Mouse (Mus musculus): ENCODE data around the gene Gm20388. TPM values are rescaled to one million over a fixed set of nuclear protein-coding genes. Genes with fewer than 3 reads are reported as not detected.

Gene Gm20388
- polyA plus RNA-seq, 1 experiment = 10.6 TPM

GRCm38 (mm10) chr8:122019162-122019561 is 2108.5 kb downstream of the Gm20388 start:
- peaks cover 8% of the 10 kb centered on the region for H3K4me1 ChIP-seq (ENCODE audit: control insufficient read depth, insufficient read depth, low read length)
- TF ChIP-seq POLR2A (IDR thresholded peaks at IDR 0.05; ENCODE audit: borderline replicate concordance, control insufficient read depth, low read depth, low read length) (no peak), CTCF (IDR thresholded peaks at IDR 0.05; ENCODE audit: control insufficient read depth, insufficient read depth, low read length) (no peak)

GRCm38 (mm10) chr8:122020050-122020771 is 2109.6 kb downstream of the Gm20388 start:
- 79% methylated on average over 8 of the region's 8 CpGs for WGBS
- H3K27ac ChIP-seq (ENCODE audit: control insufficient read depth, insufficient read depth, low read depth, low read length, poor library complexity) = no peak overlapping the region
- no peak for TF ChIP-seq POLR2A (IDR thresholded peaks at IDR 0.05; ENCODE audit: borderline replicate concordance, control insufficient read depth, low read depth, low read length)
- no peak for TF ChIP-seq CTCF (IDR thresholded peaks at IDR 0.05; ENCODE audit: control insufficient read depth, insufficient read depth, low read length)
- peaks cover 8% of the 10 kb centered on the region for H3K4me1 ChIP-seq (ENCODE audit: control insufficient read depth, insufficient read depth, low read length)
- H3K4me3 ChIP-seq (replicated peaks; ENCODE audit: control insufficient read depth, low read depth, low read length) = no peak overlapping the region

More at GRCm38 (mm10) chr8:122019162-122019561, 2108.5 kb downstream of the Gm20388 start:
- 100% methylated on average over 1 of the region's 1 CpGs for WGBS
- Histone ChIP-seq H3K27ac (ENCODE audit: control insufficient read depth, insufficient read depth, low read depth, low read length, poor library complexity) (no peak overlapping the region), H3K4me3 (replicated peaks; ENCODE audit: control insufficient read depth, low read depth, low read length) (no peak overlapping the region)

DNA sequence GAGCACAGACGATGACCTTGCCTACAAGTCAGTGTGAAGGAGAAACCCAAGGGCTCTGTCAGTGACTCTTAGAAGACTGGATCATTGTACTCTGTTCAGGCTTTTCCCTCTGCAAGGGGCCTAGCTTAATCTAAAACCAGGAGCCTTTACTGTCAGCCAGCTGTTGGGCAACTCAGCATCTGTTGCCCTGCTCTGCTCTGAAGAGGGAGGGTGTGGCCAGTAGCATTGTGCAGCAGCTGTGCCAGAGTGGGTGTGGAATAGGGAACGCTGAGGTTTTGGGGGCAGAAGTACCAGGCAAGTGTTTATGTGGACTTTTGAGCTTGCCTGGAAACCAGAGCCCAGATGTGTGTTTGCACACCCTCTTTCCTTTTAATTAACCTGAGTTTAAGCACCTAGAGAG is 2111.1 kb downstream of the Gm20388 start:
- 49% methylated on average over 2 of the region's 2 CpGs for WGBS
- TF ChIP-seq CTCF (IDR thresholded peaks at IDR 0.05; ENCODE audit: control insufficient read depth, insufficient read depth, low read length) (no peak), POLR2A (IDR thresholded peaks at IDR 0.05; ENCODE audit: borderline replicate concordance, control insufficient read depth, low read depth, low read length) (no peak)

DNA sequence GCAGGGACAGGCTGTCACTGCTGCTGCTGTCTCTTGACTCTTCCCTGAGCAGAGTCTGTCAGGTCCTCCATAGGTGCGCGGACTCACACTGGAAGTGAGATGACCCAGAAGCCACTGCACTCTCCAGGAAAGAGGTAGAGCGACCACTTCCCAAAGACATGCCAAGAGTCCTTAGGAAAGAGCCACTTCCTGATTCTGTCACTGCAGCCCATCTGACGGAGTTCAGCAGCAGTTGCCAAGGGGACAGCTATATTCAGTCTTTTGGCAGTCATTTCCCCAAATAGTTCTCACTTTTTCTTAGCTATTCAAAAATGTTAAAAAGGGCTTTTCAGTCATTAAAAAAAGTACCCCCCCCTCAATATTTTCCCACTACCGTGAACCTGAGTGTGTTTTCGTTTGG is 2111.6 kb downstream of the Gm20388 start:
- TF ChIP-seq POLR2A (IDR thresholded peaks at IDR 0.05; ENCODE audit: borderline replicate concordance, control insufficient read depth, low read depth, low read length) (no peak), CTCF (IDR thresholded peaks at IDR 0.05; ENCODE audit: control insufficient read depth, insufficient read depth, low read length) (no peak)
- 39% methylated on average over 6 of the region's 6 CpGs for WGBS
- Histone ChIP-seq H3K27ac (ENCODE audit: control insufficient read depth, insufficient read depth, low read depth, low read length, poor library complexity) (no peak overlapping the region), H3K4me1 (ENCODE audit: control insufficient read depth, insufficient read depth, low read length) (peaks cover 8% of the 10 kb centered on the region), H3K4me3 (replicated peaks; ENCODE audit: control insufficient read depth, low read depth, low read length) (no peak overlapping the region)

More for the DNA sequence above, 2111.1 kb downstream of the Gm20388 start:
- Histone ChIP-seq H3K27ac (ENCODE audit: control insufficient read depth, insufficient read depth, low read depth, low read length, poor library complexity) (no peak overlapping the region), H3K4me3 (replicated peaks; ENCODE audit: control insufficient read depth, low read depth, low read length) (no peak overlapping the region), H3K4me1 (ENCODE audit: control insufficient read depth, insufficient read depth, low read length) (peaks cover 8% of the 10 kb centered on the region)

- TF ChIP-seq POLR2A (IDR thresholded peaks at IDR 0.05; ENCODE audit: borderline replicate concordance, control insufficient read depth, low read depth, low read length) = no peak
- TF ChIP-seq CTCF (IDR thresholded peaks at IDR 0.05; ENCODE audit: control insufficient read depth, insufficient read depth, low read length) = no peak
- Histone ChIP-seq H3K27ac (ENCODE audit: control insufficient read depth, insufficient read depth, low read depth, low read length, poor library complexity) (no peak overlapping the region), H3K4me3 (replicated peaks; ENCODE audit: control insufficient read depth, low read depth, low read length) (no peak overlapping the region), H3K4me1 (ENCODE audit: control insufficient read depth, insufficient read depth, low read length) (peaks cover 8% of the 10 kb centered on the region)
- 55% methylated on average over 4 of the region's 4 CpGs for WGBS
These were observed 2112.1 kb downstream of the Gm20388 start for GRCm38 (mm10) chr8:122022705-122023104.

- no peak for TF ChIP-seq POLR2A (IDR thresholded peaks at IDR 0.05; ENCODE audit: borderline replicate concordance, control insufficient read depth, low read depth, low read length)
- TF ChIP-seq CTCF (IDR thresholded peaks at IDR 0.05; ENCODE audit: control insufficient read depth, insufficient read depth, low read length) = no peak
- H3K27ac ChIP-seq (ENCODE audit: control insufficient read depth, insufficient read depth, low read depth, low read length, poor library complexity) = no peak overlapping the region
- WGBS = 93% methylated on average over 9 of the region's 9 CpGs
- peaks cover 7% of the 10 kb centered on the region for H3K4me1 ChIP-seq (ENCODE audit: control insufficient read depth, insufficient read depth, low read length)
- no peak overlapping the region for H3K4me3 ChIP-seq (replicated peaks; ENCODE audit: control insufficient read depth, low read depth, low read length)
These were observed 2114.9 kb downstream of the Gm20388 start for GRCm38 (mm10) chr8:122025546-122025945.

GRCm38 (mm10) chr8:122028116-122028515 is 2117.5 kb downstream of the Gm20388 start:
- 81% methylated on average over 4 of the region's 4 CpGs for WGBS

DNA sequence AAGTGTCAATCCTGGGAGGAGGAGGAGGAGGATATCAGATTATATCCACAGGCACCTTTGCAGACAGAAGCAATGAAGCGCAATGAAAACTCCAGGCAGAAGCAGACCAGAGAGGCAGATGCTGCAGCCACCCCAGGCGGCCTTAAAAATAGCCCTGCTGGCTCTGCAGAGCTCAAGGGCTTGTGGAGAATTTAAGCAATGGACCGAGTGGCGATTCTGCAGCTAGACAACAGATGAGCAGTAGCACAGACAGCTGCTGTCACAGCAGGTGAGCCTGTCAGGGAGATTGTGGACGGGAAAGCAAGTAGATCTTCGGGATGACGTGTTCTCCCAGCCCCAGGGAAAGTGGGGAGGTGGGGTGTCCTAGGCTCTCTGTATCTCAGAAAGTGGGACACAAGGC is 2120.3 kb downstream of the Gm20388 start:
- no peak for TF ChIP-seq POLR2A (IDR thresholded peaks at IDR 0.05; ENCODE audit: borderline replicate concordance, control insufficient read depth, low read depth, low read length)
- no peak for TF ChIP-seq CTCF (IDR thresholded peaks at IDR 0.05; ENCODE audit: control insufficient read depth, insufficient read depth, low read length)
- 76% methylated on average over 7 of the region's 7 CpGs for WGBS
- H3K27ac ChIP-seq (ENCODE audit: control insufficient read depth, insufficient read depth, low read depth, low read length, poor library complexity) = no peak overlapping the region
- H3K4me3 ChIP-seq (replicated peaks; ENCODE audit: control insufficient read depth, low read depth, low read length) = no peak overlapping the region
- no peaks in the 10 kb centered on the region for H3K4me1 ChIP-seq (ENCODE audit: control insufficient read depth, insufficient read depth, low read length)

More at GRCm38 (mm10) chr8:122028116-122028515, 2117.5 kb downstream of the Gm20388 start:
- TF ChIP-seq POLR2A (IDR thresholded peaks at IDR 0.05; ENCODE audit: borderline replicate concordance, control insufficient read depth, low read depth, low read length) (no peak), CTCF (IDR thresholded peaks at IDR 0.05; ENCODE audit: control insufficient read depth, insufficient read depth, low read length) (no peak)
- Histone ChIP-seq H3K4me3 (replicated peaks; ENCODE audit: control insufficient read depth, low read depth, low read length) (no peak overlapping the region), H3K4me1 (ENCODE audit: control insufficient read depth, insufficient read depth, low read length) (no peaks in the 10 kb centered on the region), H3K27ac (ENCODE audit: control insufficient read depth, insufficient read depth, low read depth, low read length, poor library complexity) (no peak overlapping the region)

All from bone marrow, adult 2 months (tissue).